Mouse (Mus musculus) c-Kit-positive CD71-negative TER-119-negative erythroid progenitor cells, embryonic 14.5 days (primary cell): Measurements from ENCODE around the gene Rpl38.

ENCODE experiments used
- DNase-seq: peaks from one replicate; pipeline ENCODE4 v3.0.0-alpha.2; 2013; ENCODE audit warnings: low read depth

The Rpl38 gene

DNA sequence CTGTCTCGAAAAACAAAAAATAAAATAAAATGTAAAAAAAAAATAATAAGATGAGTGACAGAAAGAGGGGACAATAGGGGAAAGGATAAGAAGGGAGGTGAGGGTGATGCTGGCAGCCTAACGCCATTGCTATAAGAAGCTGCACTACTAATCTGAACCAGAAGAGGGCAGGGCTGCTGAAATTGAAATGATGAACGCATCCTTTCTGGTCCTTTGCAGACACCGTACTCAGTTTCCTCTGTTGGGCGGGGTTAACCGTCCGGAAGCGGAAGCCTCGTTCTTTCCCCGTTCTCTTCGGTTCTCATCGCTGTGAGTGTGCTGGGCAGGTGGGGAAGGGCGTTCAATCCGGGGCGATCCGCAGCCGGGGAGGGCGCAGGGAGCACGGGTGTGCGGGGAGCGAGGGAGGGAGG is at the start of gene Rpl38:
TSS of gene Rpl38 (plus strand) at position 224 of the 410 bp plus-strand sequence.
- peak; percentile 98 for DNase-seq

DNA sequence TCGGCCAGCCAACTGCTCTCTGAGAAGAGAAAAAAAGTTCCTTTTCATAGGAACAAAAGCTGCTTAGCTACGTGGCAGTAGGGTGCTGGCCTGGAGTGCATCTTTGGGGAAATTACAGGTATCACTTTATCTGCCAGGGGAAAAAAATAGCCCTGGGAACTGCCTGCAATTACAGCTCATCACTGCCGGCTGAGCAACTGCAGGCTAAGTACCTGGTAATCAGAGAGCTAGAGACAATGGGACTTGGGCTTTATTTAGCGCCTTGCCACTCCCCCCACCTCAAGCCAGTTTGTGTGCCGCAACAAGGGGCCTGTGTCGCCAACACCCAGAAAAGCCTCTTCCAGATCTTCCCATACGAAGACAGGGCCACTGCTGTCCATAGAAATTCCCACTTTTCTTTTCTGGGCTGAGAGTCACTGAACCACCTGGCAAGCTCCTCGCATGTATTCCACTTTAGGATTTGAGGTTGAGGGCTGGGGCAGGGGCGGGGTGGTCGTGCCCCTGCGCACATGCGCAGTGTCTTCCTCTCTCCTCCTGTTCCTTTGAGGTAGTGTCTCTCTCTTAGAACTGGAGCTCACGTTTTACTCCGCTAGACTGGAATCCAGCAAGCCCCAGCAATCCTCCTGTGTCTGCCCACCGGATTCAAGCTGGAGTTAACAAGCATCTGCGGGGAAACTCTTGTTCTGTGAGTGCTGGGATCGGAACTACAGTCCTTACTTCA is 49.5 kb upstream of the Rpl38 start:
- DNase-seq = no peak

DNA sequence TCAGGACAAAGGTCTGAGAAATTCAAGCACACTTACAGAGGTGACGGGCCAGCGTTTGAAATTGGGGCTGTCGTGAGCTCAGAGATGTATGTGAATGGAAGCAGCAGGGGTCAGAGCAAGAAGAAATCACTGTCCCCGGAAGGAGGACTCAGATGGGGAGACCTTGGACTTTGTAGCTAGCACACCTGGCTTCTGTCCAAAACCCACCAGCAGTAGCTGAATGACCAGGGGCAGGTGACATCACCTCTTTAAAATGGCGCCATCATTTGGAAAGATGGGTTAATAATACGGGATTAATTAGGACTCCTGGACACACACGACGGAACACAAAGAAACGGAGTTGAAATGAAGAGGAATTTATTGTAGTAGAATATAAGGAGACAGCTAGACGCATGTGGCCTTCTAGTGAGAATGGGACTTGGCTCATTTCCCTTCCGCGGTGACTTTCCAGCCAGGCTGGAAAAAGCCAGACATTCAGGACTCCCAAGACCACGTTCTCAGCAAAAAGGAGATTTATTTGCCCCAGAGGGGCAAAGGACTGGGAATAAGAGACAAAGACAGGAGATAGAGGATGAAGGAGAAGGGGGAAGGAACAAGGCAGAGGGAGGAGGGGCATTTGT is 42.1 kb upstream of the Rpl38 start:
- DNase-seq = no peak

DNA sequence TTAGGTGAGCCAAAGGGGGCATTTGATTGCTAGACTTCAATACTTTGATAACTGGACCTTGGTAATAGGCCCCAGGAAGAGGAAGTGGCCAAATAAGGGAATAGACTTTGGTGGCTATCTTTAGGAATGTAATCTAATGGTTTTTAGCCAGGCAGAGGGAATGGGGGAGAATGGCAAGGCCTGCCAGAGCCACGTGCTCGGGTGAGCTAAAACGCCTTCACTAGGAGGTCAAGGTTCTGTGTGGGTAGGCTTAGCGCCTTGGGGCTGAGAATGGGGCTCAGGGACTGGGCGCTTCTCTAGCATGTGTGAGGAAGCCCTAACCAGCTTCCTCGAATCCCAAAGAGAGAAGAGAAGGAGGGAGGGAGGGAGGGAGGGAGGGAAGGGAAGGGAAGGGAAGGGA is 41.3 kb upstream of the Rpl38 start:
- no peak for DNase-seq

DNA sequence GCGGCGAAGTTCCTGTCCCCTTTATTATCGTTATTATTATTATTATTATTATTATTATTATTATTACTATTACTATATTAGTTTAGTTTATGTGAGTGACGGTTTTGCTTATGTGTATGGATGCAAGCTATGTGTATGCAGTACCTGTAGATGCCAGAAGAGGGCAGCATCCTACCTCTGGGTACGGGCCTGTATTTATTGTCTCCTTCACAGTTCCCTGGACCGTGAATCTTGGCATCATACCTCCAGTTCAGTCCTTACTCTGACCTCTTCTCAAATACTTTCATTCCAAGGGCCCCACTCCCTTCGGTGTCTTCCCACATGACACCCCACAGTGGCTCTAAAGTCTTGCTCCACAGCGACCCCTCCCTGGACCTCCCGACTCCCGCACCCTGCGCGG is 40.3 kb upstream of the Rpl38 start:
- DNase-seq = no peak

DNA sequence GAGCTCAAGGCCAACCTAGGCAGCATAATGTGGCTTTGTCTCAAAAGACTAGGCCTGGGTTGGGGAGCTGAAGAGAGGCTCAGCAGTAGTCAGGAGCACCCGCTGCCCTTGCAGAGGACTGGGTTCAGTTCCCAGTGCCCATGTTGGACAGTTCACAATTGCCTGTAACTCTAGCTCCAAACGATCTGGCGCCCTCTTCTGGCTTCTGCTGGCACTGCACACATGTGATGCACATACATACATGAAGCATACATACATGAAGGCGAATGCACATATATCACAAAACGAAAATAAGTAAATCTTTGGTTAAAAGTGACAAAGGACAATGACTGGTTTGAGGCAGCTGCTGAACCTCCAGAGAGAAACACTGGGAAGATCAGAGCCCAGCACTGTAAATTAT is 38.3 kb upstream of the Rpl38 start:
- no peak for DNase-seq

DNA sequence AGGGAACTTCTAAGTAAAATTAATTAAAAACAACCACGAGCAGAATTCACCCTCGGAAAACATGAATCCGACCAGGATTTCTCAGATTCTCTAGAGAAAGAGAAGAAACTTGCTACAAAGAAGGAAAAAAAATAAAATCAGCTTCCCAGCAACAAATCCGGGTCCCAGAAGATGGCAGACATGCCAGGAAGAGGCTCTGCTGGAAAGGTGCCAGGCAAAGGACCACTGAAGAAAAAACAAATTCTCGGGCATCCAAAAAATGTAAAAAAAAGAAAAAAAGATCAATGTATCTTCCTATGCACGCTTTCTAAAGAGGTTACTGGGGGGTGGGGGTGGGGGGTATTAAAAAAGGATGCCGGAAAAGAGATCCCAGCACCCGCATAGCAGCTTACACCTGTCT is 36.1 kb upstream of the Rpl38 start:
- DNase-seq = no peak

DNA sequence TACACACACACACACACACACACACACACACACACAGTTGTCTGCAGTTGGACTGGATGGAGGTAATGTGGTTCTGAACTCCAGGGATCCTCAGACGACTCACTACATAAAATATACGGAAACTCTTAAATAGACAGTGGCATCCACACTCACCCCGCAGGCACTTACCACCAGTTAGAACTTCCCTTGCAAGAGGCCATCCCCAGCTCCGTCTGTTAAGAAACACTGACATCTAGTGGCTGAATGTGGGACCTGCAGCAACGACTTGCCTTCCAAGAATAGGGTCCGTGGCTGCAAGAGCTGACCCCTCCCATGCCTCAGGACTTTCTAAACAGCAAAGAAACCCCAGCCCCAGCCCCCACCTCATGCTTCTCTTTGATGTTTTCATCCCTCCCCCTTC is 32.0 kb upstream of the Rpl38 start:
- DNase-seq = peak; percentile 82

DNA sequence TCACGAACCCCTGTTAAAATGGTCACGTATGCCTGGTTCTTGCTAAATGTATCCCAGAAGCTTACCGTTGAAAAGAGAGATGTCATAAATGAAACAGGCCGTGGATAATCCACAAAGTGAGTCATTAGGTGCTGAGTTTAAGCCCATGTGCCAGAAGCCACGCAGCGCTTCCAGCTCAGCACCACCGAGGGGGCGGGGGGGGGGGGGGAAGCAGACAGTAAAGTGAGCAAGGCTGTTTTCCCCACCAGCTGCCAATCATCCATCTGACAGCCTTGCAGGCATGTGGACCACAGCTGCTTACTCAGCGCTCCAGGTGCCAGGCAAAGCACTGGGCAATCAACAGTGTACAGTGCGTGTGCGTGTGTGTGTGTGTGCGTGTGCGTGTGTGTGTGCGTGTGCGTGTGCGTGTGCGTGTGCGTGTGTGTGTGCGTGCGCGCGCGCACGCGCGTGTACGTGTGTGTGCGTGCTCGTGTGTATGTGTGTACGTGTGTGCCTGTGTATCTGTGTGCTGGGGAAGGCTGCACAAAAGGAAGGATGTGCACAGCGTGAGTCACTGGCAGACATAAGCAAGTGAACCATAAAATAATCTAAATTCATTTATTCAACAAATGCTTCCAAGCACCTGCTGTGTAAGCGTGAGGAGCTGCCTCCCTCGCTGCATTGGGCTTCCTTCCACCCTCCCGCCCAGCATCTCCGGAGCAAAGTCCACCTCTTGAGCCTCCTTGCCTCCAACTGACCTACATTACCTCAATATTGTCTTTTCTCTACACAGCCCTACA is 31.4 kb upstream of the Rpl38 start:
- no peak for DNase-seq

DNA sequence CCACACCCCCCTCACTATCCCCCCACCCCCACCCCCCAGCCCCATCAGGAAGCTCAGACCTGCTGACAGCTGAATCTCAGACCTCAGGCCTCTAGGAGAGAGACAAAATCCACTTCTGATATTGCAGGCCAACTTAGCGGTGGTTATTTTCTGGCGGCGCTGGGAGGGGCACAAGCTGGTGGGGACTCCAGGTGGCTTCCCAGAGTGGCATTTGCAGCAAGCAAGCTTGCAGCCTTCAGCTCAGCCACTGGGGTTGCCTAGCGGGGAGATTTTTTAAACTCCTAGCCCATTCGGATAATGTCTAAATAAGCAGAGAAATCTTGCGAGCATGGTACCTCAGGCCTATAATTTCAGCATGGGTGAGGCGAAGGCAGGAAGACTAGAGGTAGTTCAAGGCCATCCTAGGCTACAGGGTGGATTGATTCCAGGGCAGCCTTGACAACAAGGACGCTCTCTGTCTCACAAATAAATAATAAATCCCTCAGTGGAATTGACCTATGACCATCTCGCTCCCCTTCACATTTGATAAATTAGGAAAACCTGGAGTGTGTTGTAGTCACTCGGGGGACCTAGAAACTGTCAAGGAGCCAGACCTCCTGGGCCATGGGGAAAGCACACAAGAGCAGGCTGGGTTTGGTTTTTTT is 29.6 kb upstream of the Rpl38 start:
- DNase-seq = no peak

DNA sequence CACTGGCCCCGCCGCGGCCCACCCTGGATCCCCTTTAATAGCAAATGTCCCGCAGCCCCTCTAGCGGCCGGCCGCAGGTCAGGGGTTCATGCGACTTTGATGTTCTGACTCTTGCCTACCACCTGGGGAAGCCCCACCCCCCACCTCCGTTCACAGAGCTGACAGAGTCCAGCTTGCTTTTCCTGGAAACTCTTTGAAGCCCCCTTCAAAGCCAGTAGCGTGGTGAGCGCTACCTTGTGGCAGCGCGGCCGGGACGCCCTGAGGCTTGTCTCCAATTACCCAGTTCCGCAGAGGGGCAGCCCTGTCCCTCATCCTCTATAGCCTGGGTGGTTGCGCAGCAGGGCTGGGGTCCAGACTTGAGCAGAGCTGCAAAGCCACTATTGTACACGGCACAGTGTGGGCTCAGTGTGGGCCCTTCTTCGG is 28.6 kb upstream of the Rpl38 start:
- DNase-seq = no peak

DNA sequence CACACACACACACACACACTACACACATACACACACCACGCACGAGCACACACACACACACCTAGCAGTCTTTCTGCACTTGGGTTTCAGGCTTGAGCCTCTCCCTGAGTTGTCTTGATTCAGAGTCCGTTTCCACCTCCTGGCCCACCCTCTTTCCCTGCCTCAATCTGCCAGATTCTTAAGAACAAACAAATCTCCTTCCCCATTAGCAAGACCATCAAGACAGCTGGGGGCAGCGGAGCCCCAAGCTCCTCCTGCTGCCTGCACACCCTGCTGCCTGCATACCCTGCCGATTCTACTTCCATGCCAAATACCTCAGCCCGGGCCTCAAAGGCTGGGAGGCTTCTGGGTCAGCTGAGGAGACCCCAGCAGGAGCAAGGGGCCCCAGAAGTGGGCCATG is 27.7 kb upstream of the Rpl38 start:
- DNase-seq = no peak

DNA sequence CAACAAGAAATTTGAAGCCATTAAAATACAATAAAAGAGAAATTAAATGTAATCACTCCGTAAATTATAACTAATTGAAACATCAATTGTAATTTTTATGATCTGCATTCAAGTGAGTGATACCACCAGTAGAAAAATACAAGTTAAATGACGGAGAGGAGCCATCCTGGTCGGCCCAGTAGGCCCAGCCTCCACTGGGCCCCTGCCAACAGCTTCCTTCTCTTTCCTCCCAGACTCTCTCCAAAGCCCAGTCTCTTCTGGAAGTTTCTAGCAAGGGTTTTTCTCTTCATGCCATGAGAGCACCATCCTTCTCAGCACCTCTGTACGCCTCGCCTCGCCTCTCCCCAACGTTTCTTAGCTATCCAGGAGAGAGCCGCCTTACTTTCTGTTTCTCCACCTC is 27.2 kb upstream of the Rpl38 start:
- no peak for DNase-seq

DNA sequence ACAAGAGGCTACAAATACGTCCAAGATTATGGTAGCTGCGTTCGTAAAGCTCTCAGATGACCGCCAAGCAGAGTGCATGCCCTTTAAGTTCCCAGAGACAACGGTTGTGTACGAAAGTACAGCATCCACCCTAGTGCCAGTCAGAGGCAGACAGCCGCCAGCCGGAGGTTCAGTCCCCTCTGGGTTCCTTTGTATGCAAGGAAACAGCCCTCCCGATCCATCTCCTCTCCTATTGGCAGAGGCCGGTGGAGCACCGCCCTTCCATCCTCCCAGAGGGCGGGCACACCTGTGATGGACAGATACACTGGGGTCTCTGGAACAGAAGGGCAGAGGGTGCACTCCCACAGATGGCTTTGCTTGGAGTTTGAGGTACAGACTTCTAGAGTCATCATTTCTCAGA is 26.1 kb upstream of the Rpl38 start:
- no peak for DNase-seq

DNA sequence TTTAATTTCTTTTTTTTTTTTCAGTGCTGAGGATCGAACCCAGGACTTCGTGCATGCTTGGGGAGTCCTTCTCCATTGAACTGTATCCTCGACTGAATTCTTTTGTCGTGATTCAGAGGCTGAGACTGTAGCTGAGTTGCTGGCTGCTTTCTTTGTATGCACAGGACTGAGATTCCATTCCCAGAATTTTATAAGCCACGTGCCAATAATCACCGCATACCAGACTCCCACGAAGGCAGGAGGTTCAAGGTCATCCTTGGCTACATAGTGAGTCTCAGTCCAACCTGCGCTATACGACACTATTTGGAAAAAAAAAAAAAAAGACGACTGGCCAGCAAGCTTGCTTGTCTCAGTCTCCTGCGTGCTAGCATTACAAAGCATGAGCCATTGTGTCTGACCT is 25.4 kb upstream of the Rpl38 start:
- DNase-seq = no peak

DNA sequence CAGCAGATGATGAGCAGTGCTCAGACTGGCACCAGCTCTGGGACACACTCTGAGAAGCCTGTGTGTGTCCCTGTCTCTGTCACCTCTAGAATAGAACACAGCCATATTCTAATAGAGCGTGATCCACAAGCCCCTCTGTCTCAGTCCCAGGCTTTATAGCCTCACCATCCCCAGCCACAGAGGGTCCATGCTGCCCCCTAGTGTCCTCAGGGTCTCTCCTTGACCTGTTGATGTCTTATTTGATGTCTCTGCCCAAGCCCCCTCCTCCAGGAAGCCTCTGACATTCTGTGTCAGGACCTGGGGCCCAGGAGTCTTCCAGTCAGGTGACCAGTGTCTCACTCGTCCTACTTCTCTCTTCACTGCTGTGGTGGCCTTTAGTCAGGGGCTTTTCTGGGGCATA is 24.2 kb upstream of the Rpl38 start:
- DNase-seq = no peak

DNA sequence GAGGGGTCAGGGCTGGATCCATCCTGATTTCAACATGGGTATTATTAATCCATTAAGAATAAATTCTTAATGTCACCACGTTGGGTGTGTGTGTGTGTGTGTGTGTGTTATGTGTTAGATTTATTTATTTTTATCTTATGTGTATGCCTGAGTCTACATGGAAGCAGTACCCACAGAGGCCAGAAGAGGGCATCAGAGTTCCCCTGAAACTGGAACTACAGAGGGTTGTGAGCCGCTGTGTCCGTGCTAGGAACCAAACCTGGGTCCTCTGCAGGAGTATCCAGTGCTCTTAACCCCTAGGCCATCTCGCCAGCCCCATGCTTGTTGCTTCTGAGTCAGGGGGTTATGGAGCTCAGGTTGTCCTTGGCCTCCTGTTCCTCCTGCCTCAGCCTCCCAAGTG is 18.8 kb upstream of the Rpl38 start:
- DNase-seq = no peak

DNA sequence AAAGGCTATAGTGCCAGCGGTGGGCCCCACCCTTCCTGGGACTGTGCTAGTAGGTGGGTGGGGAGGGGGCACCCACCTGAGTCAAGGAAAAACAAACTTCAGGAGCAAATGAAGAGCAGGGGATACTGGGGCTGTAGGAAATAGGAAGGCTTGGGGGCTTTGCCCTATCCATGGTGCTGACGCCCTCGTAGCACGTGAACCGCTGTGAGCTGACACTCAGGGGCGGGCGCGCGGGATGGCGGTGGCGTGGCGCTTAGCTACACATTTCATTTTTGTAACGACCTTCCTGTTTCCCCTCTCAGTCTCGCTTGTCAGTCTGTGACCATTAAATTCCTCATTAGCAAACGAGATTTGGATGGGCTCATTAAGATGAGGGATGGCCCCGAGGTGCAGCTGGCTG is 15.8 kb upstream of the Rpl38 start:
- DNase-seq = no peak

DNA sequence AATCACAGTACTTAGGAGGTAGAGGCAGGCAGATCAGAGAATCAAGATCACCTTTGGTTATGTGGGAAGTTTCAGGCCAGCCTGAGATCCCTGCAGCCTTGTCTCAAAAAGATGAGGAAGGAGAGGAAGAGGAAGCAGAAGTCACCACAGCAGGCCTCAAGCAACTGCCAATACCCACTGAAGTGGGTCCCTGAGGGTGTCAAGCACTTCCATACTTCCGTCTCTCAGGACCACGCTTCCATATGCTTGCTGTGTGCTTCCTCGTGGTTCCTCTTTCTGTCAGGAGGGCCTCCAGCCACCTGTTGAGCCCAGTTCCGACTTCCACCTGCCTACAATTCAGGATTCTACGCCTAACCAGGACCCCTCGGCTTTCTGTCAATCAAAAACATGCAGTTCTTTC is 14.7 kb upstream of the Rpl38 start:
- DNase-seq = no peak

DNA sequence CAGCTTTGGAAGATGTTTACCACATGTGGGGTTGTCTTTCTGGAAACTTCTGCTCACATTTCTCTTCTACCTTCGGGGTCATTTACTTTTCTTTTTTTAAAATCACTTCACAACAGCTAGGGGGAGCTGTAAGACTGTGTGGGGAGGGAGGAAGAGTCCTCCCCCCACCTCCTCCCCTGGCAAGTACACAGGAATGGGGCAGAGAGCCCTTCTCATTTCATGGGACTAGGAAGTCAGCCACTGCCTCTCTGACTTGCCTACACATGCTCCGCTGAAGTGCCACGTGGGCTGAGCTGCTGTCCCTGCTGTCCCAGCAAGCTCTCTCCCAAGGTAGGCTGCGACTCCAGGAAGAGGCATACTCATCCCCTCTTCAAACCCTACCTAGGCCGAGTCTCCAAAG is 13.8 kb upstream of the Rpl38 start:
- no peak for DNase-seq

DNA sequence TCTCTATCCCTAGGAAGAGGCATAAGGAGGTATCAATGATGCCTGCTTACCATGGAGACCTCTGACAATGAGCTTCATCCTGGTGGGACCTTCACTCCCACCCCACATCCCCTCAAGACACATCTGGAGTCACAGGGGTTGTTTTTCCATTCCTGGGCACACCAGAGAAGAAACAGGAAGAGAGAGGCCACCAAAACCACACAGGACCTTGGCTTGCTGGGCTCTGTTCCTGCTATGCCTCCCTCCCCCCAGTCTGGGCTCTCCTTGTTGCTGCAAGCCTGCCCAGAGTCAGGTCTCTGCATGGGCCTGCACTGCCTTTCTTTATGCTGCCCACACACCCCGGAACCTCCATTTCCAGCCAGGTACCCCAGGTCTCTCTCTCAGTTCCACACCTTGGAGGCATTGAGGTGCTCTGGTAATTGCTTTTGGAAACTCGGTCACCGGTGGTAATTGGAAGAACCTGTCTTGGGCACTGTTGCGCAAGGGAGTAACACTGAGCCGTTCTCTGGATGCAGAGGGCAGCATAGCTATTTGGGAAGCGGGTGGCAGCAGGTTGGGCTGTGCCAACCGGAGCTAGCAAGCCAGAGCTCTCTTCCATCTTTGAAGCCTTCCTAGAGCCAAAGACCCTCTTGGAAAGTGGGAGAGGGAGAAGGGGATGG is 12.8 kb upstream of the Rpl38 start:
- DNase-seq = no peak

DNA sequence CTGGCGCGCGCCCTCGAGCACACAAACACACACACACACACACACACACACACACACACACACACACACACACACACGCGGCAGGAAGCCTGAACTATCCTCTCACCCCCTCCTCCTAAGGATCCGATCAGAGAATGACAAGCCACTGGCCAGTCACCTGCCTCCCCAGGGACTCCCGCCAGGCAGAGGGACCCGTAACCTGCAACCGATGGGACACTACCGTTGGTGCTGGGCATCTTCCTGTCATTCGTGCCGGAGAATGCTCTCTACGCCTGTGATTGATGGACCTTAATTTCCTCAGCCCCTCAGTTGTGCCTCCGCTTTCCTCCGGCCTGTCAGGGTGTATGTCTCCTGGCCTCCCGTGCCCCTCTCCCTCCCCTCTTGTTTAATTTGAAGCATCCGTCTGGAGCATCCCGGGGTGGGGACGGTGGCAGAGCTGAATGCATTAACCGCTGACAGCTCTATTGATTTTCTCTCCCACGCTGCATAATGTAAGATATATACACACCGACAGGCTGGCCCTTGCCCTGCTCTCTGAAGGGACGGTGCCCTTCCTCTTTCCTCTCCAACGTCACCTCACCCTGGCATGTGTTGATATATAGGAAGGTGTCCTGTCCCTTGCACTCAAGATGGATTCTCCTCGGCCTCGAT is 11.2 kb upstream of the Rpl38 start:
- DNase-seq = no peak
